ENCODE assay signal across 10 mouse cellular contexts in genomic region chr16:44962777-44963176, GRCm38 (mm10). TPM values are rescaled to one million over a fixed set of nuclear protein-coding genes. Genes with fewer than 3 reads are reported as not detected.
DNase-seq lines count a peak whose midpoint lies in the region; ATAC-seq lines count a peak whose summit lies in the region.
"Had no signal": no experiment of that assay in that cellular context is flagged by ENCODE, and none has a peak within 500 bp of the region (broad histone marks: within the 10 kb centered on the region; RNA-seq: fewer than 3 reads in every experiment).

No protein-coding gene starts in this region.

- H3K27me3 ChIP-seq in forebrain, embryonic 11.5 days (ENCODE audit: control insufficient read depth, insufficient read depth, low read length), result no peaks in the 10 kb centered on the region

- WGBS in forebrain, embryonic 11.5 days, result 75% methylated on average over 2 of the region's 2 CpGs

- no peaks in the 10 kb centered on the region for H3K4me1 ChIP-seq in forebrain, embryonic 11.5 days (replicated peaks; ENCODE audit: control insufficient read depth, insufficient read depth, low read length)

- H3K9ac ChIP-seq in forebrain, embryonic 11.5 days (ENCODE audit: low read length), result no peak overlapping the region

- no peaks in the 10 kb centered on the region for H3K9me3 ChIP-seq in forebrain, embryonic 11.5 days (ENCODE audit: control insufficient read depth, low read length)

- intact Hi-C loops in heart, postnatal 10 days (cut with DNase I), result loop anchor here (2.0 kb wide), 1 partner anchor 128 kb away; no protein-coding TSS in a partner anchor

- no peak overlapping the region for H3K4me3 ChIP-seq in forebrain, embryonic 11.5 days (ENCODE audit: low read depth, low read length)

- no peak for ATAC-seq in forebrain, embryonic 11.5 days (replicated peaks; ENCODE audit: low FRiP score)

- no peak overlapping the region for H3K27ac ChIP-seq in forebrain, embryonic 11.5 days (ENCODE audit: low read depth, low read length)

- H3K4me2 ChIP-seq in forebrain, embryonic 11.5 days (ENCODE audit: low read depth, low read length, severe bottlenecking), result no peak overlapping the region

- peak; percentile 68 for DNase-seq in layer of hippocampus, adult 9-11 months
- DNase-seq in layer of hippocampus, postnatal 10 days (ENCODE audit: low spot score in 2 of 2), result no peak
- DNase-seq in T-cell, adult 2 months (ENCODE audit: low spot score), result peak; percentile 22
- DNase-seq in heart, postnatal 10 days, result peak; percentile 21 to 25
- DNase-seq in monocyte, adult 2 months (ENCODE audit: low read depth in 1 of 2, low spot score in 2 of 2), result peak; percentile 38 to 44
- no peak for DNase-seq in forebrain, embryonic 11.5 days (ENCODE audit: low spot score)
- DNase-seq in cerebellum, postnatal 14 days, result no peak
- no peak for DNase-seq in left cerebral cortex, adult 11 months (ENCODE audit: low spot score)

- no peaks in the 10 kb centered on the region for H3K36me3 ChIP-seq in forebrain, embryonic 11.5 days (ENCODE audit: control insufficient read depth, insufficient read depth, low read length)

RNA-seq across cellular contexts. Expression of gene Cd200r3, which starts 19.3 kb away (rescaled TPM):
- not detected for total RNA-seq in layer of hippocampus, postnatal 10 days (2021)
- not detected for total RNA-seq in heart, postnatal 10 days (2021)
- polyA plus RNA-seq in forebrain, embryonic 11.5 days (2014; fragmentation: Nextera tagmentation; extraction: Ambion mirVana), result not detected in 2 replicates
- total RNA-seq: ES-E14; left cerebral cortex, postnatal 25 days had no signal

Comparison
In these comparisons a context has a peak if more than half of its experiments do, and no peak if none do; other contexts are left out.
1. DNase-seq: peak in layer of hippocampus, adult 9-11 months (single experiment), T-cell, adult 2 months (single experiment), heart, postnatal 10 days (2 of 2) and monocyte, adult 2 months (2 of 2); none in layer of hippocampus, postnatal 10 days (0 of 2), forebrain, embryonic 11.5 days (single experiment), cerebellum, postnatal 14 days (0 of 2) and left cerebral cortex, adult 11 months (single experiment).